9 mouse cellular contexts compared by ENCODE assay signal in the genomic region with DNA sequence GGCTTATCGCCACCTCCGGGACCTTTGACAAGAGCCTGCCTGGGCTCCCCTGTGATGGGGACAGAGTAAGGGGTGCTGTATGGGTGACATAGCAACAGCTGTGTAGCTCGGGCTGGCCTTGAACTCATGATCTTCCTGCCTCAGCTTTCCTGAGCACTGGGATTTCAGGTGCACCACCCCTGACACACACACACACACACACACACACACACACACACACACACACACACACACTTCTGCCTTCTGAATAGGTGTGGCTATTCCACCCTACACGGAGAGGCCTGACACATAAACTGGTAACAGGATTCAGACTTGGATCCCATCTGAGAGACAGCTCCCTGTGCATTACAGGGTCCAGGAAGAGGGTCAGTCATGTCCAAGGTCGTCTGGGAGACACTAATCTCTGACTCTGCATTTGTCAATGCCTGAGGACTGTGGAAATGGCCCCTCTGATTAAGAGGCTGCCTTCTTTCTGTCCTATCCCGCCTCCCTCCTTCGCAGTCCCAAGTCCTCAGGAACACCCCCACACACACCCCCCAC. TPM values are rescaled to one million over a fixed set of nuclear protein-coding genes. Genes with fewer than 3 reads are reported as not detected.
DNase-seq lines count a peak whose midpoint lies in the region; ATAC-seq lines count a peak whose summit lies in the region.
"Had no signal": no experiment of that assay in that cellular context is flagged by ENCODE, and none has a peak within 500 bp of the region (broad histone marks: within the 10 kb centered on the region; RNA-seq: fewer than 3 reads in every experiment).

No protein-coding gene starts in this region.

- H3K4me3 ChIP-seq in liver, embryonic 11.5 days (ENCODE audit: low read depth, low read length) = no peak overlapping the region
- H3K4me3 ChIP-seq in embryonic facial prominence, embryonic 14.5 days (ENCODE audit: low read depth, low read length) = no peak overlapping the region
- no peak overlapping the region for H3K4me3 ChIP-seq in liver, embryonic 15.5 days (replicated peaks)

- H3K36me3 ChIP-seq in liver, embryonic 11.5 days (ENCODE audit: control insufficient read depth, insufficient read depth, low read length) = no peaks in the 10 kb centered on the region
- no peaks in the 10 kb centered on the region for H3K36me3 ChIP-seq in embryonic facial prominence, embryonic 14.5 days (ENCODE audit: control insufficient read depth, insufficient read depth, low read length)
- no peaks in the 10 kb centered on the region for H3K36me3 ChIP-seq in liver, embryonic 15.5 days (replicated peaks)

- peaks cover 45% of the 10 kb centered on the region for H3K4me1 ChIP-seq in liver, embryonic 11.5 days (replicated peaks; ENCODE audit: control insufficient read depth, insufficient read depth, low read length)
- peaks cover 38% of the 10 kb centered on the region for H3K4me1 ChIP-seq in embryonic facial prominence, embryonic 14.5 days (ENCODE audit: control insufficient read depth, insufficient read depth, low read length)
- peaks cover 39% of the 10 kb centered on the region for H3K4me1 ChIP-seq in liver, embryonic 15.5 days (replicated peaks)

- no peak overlapping the region for H3K4me2 ChIP-seq in liver, embryonic 11.5 days
- H3K4me2 ChIP-seq in embryonic facial prominence, embryonic 14.5 days (ENCODE audit: low read depth, low read length) = peak overlapping the region; percentile 31
- H3K4me2 ChIP-seq in liver, embryonic 15.5 days = no peak overlapping the region

- H3K9me3 ChIP-seq in liver, embryonic 11.5 days (ENCODE audit: control insufficient read depth, low read length) = no peaks in the 10 kb centered on the region
- no peaks in the 10 kb centered on the region for H3K9me3 ChIP-seq in embryonic facial prominence, embryonic 14.5 days (ENCODE audit: control insufficient read depth, low read length)
- no peaks in the 10 kb centered on the region for H3K9me3 ChIP-seq in liver, embryonic 15.5 days (replicated peaks)

- 30% methylated on average over 7 of the region's 7 CpGs for WGBS in liver, embryonic 11.5 days
- WGBS in embryonic facial prominence, embryonic 14.5 days = 62% methylated on average over 7 of the region's 7 CpGs
- 24% methylated on average over 7 of the region's 7 CpGs for WGBS in liver, embryonic 15.5 days (ENCODE audit: insufficient replicate concordance)

- H3K27me3 ChIP-seq in liver, embryonic 11.5 days (replicated peaks; ENCODE audit: control insufficient read depth, insufficient read depth, low read length) = no peaks in the 10 kb centered on the region; the same call in 1 of the 2 replicates
- no peaks in the 10 kb centered on the region for H3K27me3 ChIP-seq in embryonic facial prominence, embryonic 14.5 days (replicated peaks; ENCODE audit: control insufficient read depth, insufficient read depth, low read length)
- peaks cover 47% of the 10 kb centered on the region for H3K27me3 ChIP-seq in liver, embryonic 15.5 days

- ATAC-seq in liver, embryonic 11.5 days (replicated peaks; ENCODE audit: low FRiP score) = 0 out of 2 replicates have a peak, but pooled peaks have one; percentile 8
- 0 out of 2 replicates have a peak, but pooled peaks have one; percentile 1 for ATAC-seq in embryonic facial prominence, embryonic 14.5 days (ENCODE audit: low read depth)
- no peak for ATAC-seq in liver, embryonic 15.5 days (ENCODE audit: insufficient read depth)

- DNase-seq in adrenal gland, postnatal 14 days = peak; percentile 37
- DNase-seq in adrenal gland, postnatal 36 days = no peak
- DNase-seq in liver, embryonic 11.5 days (ENCODE audit: low spot score) = no peak
- DNase-seq in liver = no peak
- DNase-seq in embryonic facial prominence, embryonic 14.5 days (ENCODE audit: low spot score) = no peak
- no peak for DNase-seq in left cerebral cortex, adult 9 months (ENCODE audit: low spot score in 2 of 2)
- DNase-seq in urinary bladder, postnatal 4 days (ENCODE audit: low spot score in 2 of 2) = no peak

- peak overlapping the region; percentile 65; the same call in 1 of the 2 replicates for H3K27ac ChIP-seq in liver, embryonic 11.5 days (ENCODE audit: low read depth, low read length)
- peak overlapping the region; percentile 81 for H3K27ac ChIP-seq in embryonic facial prominence, embryonic 14.5 days (replicated peaks; ENCODE audit: low read depth, low read length)
- peak overlapping the region; percentile 30; the same call in 1 of the 2 replicates for H3K27ac ChIP-seq in liver, embryonic 15.5 days (replicated peaks)
- H3K27ac ChIP-seq: macrophage had no signal

- no peak overlapping the region for H3K9ac ChIP-seq in liver, embryonic 11.5 days (ENCODE audit: low read depth, low read length)
- no peak overlapping the region for H3K9ac ChIP-seq in embryonic facial prominence, embryonic 14.5 days (ENCODE audit: low read depth, low read length)
- H3K9ac ChIP-seq in liver, embryonic 15.5 days = no peak overlapping the region

RNA-seq across cellular contexts. Expression of a gene that starts 29.5 kb away (rescaled TPM):
- total RNA-seq in adrenal gland, postnatal 14 days (2021) = 49.5 and 50.6 TPM in 2 replicates
- total RNA-seq in adrenal gland, postnatal 36 days (2021) = 10 to 100 TPM; 51.3 to 62.5 TPM
- 27.4 and 30.2 TPM in 2 replicates for polyA plus RNA-seq in liver, embryonic 11.5 days (2014; fragmentation: Nextera tagmentation; extraction: Ambion mirVana)
- 25.5 and 28.7 TPM in 2 replicates for polyA plus RNA-seq in embryonic facial prominence, embryonic 14.5 days (2014; fragmentation: Nextera tagmentation; extraction: Ambion mirVana)
- polyA plus RNA-seq in liver, embryonic 15.5 days (2015; fragmentation: Nextera tagmentation; extraction: Ambion mirVana) = 14.3 and 15.0 TPM in 2 replicates

RNA-seq across cellular contexts. Expression of a gene that starts 42.8 kb away (rescaled TPM):
- 70.5 and 103 TPM in 2 replicates for total RNA-seq in adrenal gland, postnatal 14 days (2021)
- 10 to 100 TPM; 76.4 to 98.7 TPM for total RNA-seq in adrenal gland, postnatal 36 days (2021)
- 2.7 and 4.3 TPM in 2 replicates for polyA plus RNA-seq in liver, embryonic 11.5 days (2014; fragmentation: Nextera tagmentation; extraction: Ambion mirVana)
- polyA plus RNA-seq in embryonic facial prominence, embryonic 14.5 days (2014; fragmentation: Nextera tagmentation; extraction: Ambion mirVana) = 8.7 and 9.2 TPM in 2 replicates
- polyA plus RNA-seq in liver, embryonic 15.5 days (2015; fragmentation: Nextera tagmentation; extraction: Ambion mirVana) = 5.6 and 6.6 TPM in 2 replicates

Comparison
In these comparisons a context has a peak if more than half of its experiments do, and no peak if none do; other contexts are left out.
1. H3K27ac ChIP-seq: peak in every context shown above with its lines; median percentile 81 in embryonic facial prominence, embryonic 14.5 days; 65 in liver, embryonic 11.5 days; 30 in liver, embryonic 15.5 days.